Mouse (Mus musculus) 3T3-L1 (cell line): ENCODE data around the gene Pdcd2l.

ENCODE experiments used
- DNase-seq: peaks from one replicate; pipeline ENCODE4 v3.0.0-alpha.2; 2015; ENCODE audit warnings: low read depth, low spot score

The Pdcd2l gene

GRCm38 (mm10) chr7:34196132-34197128, at the start of gene Pdcd2l:
Gene Pdcd2l (minus strand): TSS chr7:34196661.
- peak; percentile 81 for DNase-seq

GRCm38 (mm10) chr7:34242176-34242575, 45.7 kb upstream of the Pdcd2l start:
- no peak for DNase-seq

GRCm38 (mm10) chr7:34238086-34238485, 41.6 kb upstream of the Pdcd2l start:
- DNase-seq, result no peak

GRCm38 (mm10) chr7:34235602-34236001, 39.1 kb upstream of the Pdcd2l start:
- no peak for DNase-seq

- DNase-seq, result no peak
These were observed 38.4 kb upstream of the Pdcd2l start for GRCm38 (mm10) chr7:34234610-34235561.

GRCm38 (mm10) chr7:34233909-34234609, 37.6 kb upstream of the Pdcd2l start:
- peak; percentile 96 for DNase-seq

- DNase-seq, result no peak
These were observed 36.6 kb upstream of the Pdcd2l start for GRCm38 (mm10) chr7:34232785-34233725.

GRCm38 (mm10) chr7:34230116-34230515, 33.7 kb upstream of the Pdcd2l start, which contains the start of gene Gpi1:
Gene Gpi1 (minus strand): TSS chr7:34230336.
- DNase-seq, result peak; percentile 86

- peak; percentile 60 for DNase-seq
These were observed 33.2 kb upstream of the Pdcd2l start for GRCm38 (mm10) chr7:34229691-34230111.

GRCm38 (mm10) chr7:34229153-34229552, 32.7 kb upstream of the Pdcd2l start:
- DNase-seq, result no peak

- peak; percentile 60 for DNase-seq
These were observed 32.2 kb upstream of the Pdcd2l start for GRCm38 (mm10) chr7:34228641-34229040.

- DNase-seq, result no peak
These were observed 30.4 kb upstream of the Pdcd2l start for GRCm38 (mm10) chr7:34226846-34227245.

GRCm38 (mm10) chr7:34226086-34226485, 29.6 kb upstream of the Pdcd2l start:
- DNase-seq, result no peak

GRCm38 (mm10) chr7:34224308-34224707, 27.8 kb upstream of the Pdcd2l start:
- DNase-seq, result no peak

- DNase-seq, result no peak
These were observed 25.9 kb upstream of the Pdcd2l start for GRCm38 (mm10) chr7:34222340-34222739.

GRCm38 (mm10) chr7:34221594-34222250, 25.3 kb upstream of the Pdcd2l start:
- no peak for DNase-seq

GRCm38 (mm10) chr7:34218496-34218895, 22.0 kb upstream of the Pdcd2l start:
- no peak for DNase-seq

- no peak for DNase-seq
These were observed 20.0 kb upstream of the Pdcd2l start for GRCm38 (mm10) chr7:34216474-34216873.

- DNase-seq, result no peak
These were observed 19.0 kb upstream of the Pdcd2l start for GRCm38 (mm10) chr7:34215481-34215880.

GRCm38 (mm10) chr7:34214644-34215043, 18.2 kb upstream of the Pdcd2l start:
- no peak for DNase-seq
